Mouse (Mus musculus) brain, embryonic 18.5 days (tissue): Measurements from ENCODE around the gene Tbx2.

Source experiments
- DNase-seq: peaks from one replicate; pipeline ENCODE4 v3.0.0-alpha.2; 2012; ENCODE audit warnings: low read depth, low spot score

Tbx2 gene

DNA sequence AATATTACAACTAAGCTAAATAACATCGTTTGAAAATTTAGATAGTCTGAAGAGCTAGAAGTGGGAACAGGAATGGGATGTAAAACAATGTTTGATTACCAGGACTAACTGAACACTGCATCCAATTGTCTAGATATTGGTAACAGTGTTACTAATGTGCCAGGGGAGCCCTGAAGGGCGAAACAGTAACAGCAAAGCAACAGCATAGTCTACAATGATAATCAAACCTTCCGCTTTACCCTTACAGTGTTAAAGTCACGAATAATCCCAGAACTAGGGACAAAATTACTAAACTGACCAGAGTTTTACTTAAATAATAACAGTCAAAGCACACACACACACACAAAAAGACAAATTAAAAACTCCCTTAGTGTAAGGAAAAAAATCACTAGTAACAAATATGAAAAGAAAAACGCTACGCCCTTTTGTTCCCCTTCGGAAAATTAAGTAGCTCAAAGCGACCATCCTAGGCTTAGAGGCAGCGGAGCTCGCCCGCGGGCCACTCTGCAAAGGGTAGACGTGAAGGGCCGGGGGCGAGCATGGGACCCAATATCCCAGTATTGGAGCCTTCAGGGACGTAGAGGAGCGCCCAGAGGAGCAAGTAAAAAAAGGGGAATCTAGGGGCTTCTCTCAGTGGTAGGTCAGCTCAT is 55.6 kb downstream of the Tbx2 start:
- DNase-seq, result no peak

DNA sequence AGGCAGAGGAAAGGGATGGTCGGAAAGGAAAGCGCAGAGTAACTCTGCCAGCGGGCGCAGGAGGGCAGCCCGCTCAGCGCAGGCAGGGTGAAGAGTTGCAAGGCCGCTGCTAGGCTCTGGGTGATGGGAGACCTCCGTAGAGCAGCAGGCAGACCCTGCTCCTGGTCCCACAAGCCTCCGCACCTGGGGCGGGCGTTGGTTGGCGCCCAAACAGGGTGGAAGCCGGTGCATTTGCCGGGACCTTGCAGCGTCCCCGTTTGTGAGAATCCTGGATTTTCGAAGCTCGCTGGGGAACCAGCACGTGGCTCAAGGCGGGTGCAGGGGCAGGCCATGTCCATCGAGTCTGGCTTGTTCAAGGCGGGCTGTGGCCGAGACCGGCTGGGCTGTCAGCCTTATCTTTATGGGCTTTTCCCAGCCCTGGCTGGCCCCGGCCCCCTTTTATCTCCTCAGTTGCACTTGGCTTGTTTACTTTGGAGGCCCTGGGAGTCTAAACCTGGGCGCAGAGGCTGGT is 56.2 kb downstream of the Tbx2 start:
- no peak for DNase-seq

DNA sequence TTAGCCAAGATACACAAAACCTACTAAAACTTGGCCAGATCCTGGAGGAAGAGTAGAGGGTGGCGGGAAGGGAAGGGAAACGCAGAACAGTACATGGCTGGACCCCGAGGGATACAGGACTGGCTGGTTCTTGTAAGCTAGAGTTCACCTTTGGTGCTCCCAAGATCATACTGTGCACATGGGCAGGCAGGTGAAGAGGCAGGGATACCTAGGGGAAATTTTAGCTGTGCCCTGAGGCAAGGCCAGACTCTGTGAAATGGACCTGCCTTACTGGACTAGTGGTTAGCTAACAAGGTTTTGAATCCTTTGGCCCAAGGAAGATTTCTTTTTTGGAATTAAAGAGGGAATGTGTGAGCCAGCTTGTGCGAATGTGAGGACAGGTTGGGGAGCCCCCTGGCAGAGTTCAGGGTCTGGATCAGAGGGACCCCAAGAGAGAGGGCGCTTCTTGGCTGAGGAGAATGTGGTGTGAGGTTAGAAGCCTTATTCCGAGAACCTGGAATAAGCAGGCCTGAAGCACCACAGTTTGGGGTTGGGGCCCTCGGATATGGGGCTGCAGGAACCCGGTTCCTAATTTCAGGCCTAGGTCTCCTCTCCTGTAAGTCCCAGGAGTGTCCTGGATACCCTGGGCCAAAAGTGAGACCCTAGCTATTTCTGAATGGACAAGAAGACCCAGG is 56.8 kb downstream of the Tbx2 start:
- DNase-seq, result no peak

DNA sequence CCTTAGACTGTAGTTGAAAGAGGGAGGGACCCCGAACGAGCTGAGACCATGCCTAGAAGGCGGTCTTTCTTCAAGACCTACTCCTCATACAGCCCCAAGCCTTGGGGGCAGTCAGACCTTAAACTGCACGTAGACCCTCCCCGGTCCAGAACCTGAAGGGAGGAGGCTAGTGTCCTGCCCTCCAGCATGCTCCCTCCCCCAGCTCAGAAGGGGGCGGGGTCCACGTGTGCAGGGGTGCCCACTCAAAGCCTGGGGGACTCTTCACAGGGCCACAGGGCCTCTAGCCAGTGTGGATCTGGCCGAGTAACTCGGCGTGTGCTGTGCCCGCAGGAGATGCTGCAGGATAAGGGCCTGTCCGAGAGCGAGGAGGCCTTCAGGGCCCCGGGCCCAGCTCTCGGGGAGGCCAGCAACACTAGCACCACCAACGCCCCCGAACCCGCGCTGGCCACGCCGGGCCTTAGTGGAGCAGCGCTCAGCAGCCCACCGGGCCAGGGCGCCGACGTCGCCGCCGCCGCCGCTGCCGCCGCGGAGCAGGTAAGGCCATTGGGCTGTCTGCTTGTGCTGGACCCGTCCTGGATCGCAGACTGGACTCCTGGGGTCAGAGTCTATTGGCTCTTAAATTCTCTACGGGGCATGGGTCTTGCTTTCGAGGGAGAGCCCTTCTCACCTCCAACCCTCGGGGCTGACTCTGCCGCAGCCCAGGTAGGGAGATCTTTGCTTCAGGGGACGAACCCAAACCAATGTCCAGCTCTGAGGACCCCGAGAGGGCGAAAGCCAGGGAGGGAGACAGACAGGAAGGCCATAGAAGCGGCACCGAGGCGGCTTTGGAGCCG is 57.6 kb downstream of the Tbx2 start:
- DNase-seq, result no peak

DNA sequence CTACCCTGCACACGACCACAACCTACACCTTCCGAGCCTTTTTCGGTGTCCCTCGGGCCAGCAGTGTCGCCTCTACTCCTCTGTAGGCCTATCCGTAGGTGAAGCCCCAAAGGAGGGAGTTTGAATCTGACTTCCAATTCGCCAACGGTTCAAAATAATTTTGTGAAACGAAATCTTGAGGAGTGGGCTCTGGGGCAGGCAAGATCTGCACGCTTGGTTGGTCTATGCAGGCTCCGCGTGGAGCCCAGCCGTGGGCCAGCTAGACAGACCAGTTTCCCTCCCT is 58.2 kb downstream of the Tbx2 start:
- DNase-seq, result no peak

DNA sequence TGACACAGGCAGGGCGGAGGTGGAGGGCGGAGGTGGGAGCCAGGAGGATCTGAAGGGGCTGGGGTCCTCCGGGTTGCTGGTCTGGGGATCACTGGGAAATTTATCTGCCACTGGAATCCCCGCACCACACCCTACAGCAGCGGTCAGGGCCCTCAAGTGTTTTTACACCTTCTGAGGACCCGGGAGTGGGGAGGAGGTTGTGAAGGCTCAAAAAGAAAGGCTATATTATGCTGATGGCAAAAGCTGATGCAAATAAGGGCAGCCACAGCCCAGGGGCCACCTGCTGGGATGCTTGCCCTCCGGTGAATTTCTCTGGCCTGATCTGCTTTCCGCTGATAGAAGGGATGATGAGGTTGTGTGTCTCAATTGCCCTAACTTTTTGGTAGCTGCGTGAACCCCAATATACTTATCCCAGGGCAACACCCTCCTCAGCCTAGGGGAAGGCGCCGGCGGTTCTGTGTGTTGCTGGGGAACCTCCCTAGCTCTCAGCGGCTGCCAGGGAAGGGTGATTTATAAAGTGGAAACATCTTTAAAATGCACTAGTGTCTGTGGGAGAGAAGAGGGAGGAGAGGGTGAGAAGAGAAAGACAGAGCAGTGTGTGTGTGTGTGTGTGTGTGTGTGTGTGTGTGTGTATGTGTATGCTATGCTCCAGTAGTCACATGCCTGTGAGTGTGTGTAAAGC is 58.8 kb downstream of the Tbx2 start:
- no peak for DNase-seq
